ENCODE assay signal across 10 mouse cellular contexts in genomic region chr6:136486801-136487553, GRCm38 (mm10). TPM values are rescaled to one million over a fixed set of nuclear protein-coding genes. Genes with fewer than 3 reads are reported as not detected.
A peak's percentile ranks its signal among the peaks of the same experiment; 100 is the strongest.
DNase-seq lines count a peak whose midpoint lies in the region; ATAC-seq and TF ChIP-seq lines count a peak whose summit lies in the region.
"Had no signal": no experiment of that assay in that cellular context is flagged by ENCODE, and none has a peak within 500 bp of the region (broad histone marks: within the 10 kb centered on the region; RNA-seq: fewer than 3 reads in every experiment).

No protein-coding gene starts in this region.

- peaks cover 4% of the 10 kb centered on the region; the same call in 1 of the 2 replicates for H3K4me1 ChIP-seq in heart, embryonic 16.5 days (ENCODE audit: control insufficient read depth, insufficient read depth, low read length)
- H3K4me1 ChIP-seq in embryonic facial prominence, embryonic 13.5 days = no peaks in the 10 kb centered on the region
- H3K4me1 ChIP-seq in intestine, embryonic 15.5 days (replicated peaks) = no peaks in the 10 kb centered on the region
- H3K4me1 ChIP-seq in midbrain, postnatal 0 days (ENCODE audit: insufficient read depth, low read length) = no peaks in the 10 kb centered on the region
- H3K4me1 ChIP-seq in cerebellum, adult 2 months (ENCODE audit: control insufficient read depth, insufficient read depth, low read length) = no peaks in the 10 kb centered on the region

- H3K4me2 ChIP-seq in heart, embryonic 16.5 days (ENCODE audit: low read depth, low read length) = peak overlapping the region; percentile 59
- peak overlapping the region; percentile 50 for H3K4me2 ChIP-seq in embryonic facial prominence, embryonic 13.5 days
- peak overlapping the region; percentile 47 for H3K4me2 ChIP-seq in intestine, embryonic 15.5 days (replicated peaks)
- H3K4me2 ChIP-seq in midbrain, postnatal 0 days (ENCODE audit: low read depth, low read length, poor library complexity, severe bottlenecking) = 0 out of 2 replicates have a peak overlapping the region, but pooled peaks have one; percentile 28

- TF ChIP-seq POLR2A in cerebellum, adult 2 months (IDR thresholded peaks at IDR 0.05; ENCODE audit: borderline replicate concordance, insufficient read depth, low read length) = no peak

- 0 out of 2 replicates have a peak, but pooled peaks have one; percentile 25 for ATAC-seq in heart, embryonic 16.5 days (replicated peaks; ENCODE audit: extremely low read depth, insufficient read depth, low FRiP score)
- ATAC-seq in embryonic facial prominence, embryonic 13.5 days (ENCODE audit: insufficient number of reproducible peaks, insufficient read depth, low FRiP score, low TSS enrichment, low read depth) = no peak
- ATAC-seq in intestine, embryonic 15.5 days = peak; percentile 60
- no peak; the same call in 1 of the 2 replicates for ATAC-seq in midbrain, postnatal 0 days (ENCODE audit: low FRiP score)

- no peak for DNase-seq in heart, adult 9 months (ENCODE audit: low spot score in 2 of 2)
- no peak for DNase-seq in midbrain, postnatal 0 days (ENCODE audit: low spot score)
- no peak for DNase-seq in MN1 (ENCODE audit: low spot score)
- no peak for DNase-seq in cerebellum, adult 2 months
- no peak for DNase-seq in layer of hippocampus, postnatal 25 days (ENCODE audit: extremely low spot score in 1 of 2, low spot score in 1 of 2)
- DNase-seq: right cerebral cortex, postnatal 25 days had no signal

- TF ChIP-seq CTCF in midbrain, postnatal 0 days (IDR thresholded peaks at IDR 0.05) = no peak
- TF ChIP-seq CTCF in cerebellum, adult 2 months (IDR thresholded peaks at IDR 0.05; ENCODE audit: borderline replicate concordance, insufficient read depth, low read depth, low read length) = no peak

- 49% methylated on average over 36 of the region's 36 CpGs for WGBS in heart, embryonic 16.5 days
- 53% methylated on average over 36 of the region's 36 CpGs for WGBS in embryonic facial prominence, embryonic 13.5 days
- 59% methylated on average over 36 of the region's 36 CpGs for WGBS in intestine, embryonic 15.5 days
- WGBS in midbrain, postnatal 0 days = 57% methylated on average over 36 of the region's 36 CpGs
- WGBS in cerebellum, adult 2 months = 55% methylated on average over 36 of the region's 36 CpGs

- no peaks in the 10 kb centered on the region for H3K27me3 ChIP-seq in heart, embryonic 16.5 days (ENCODE audit: control insufficient read depth, insufficient read depth, low read length)
- H3K27me3 ChIP-seq in embryonic facial prominence, embryonic 13.5 days = no peaks in the 10 kb centered on the region
- no peaks in the 10 kb centered on the region for H3K27me3 ChIP-seq in intestine, embryonic 15.5 days (replicated peaks)
- H3K27me3 ChIP-seq in midbrain, postnatal 0 days (ENCODE audit: insufficient read depth, low read length) = no peaks in the 10 kb centered on the region
- H3K27me3 ChIP-seq in cerebellum, adult 2 months (ENCODE audit: control insufficient read depth, insufficient read depth, low read length) = no peaks in the 10 kb centered on the region

- H3K9ac ChIP-seq in heart, embryonic 16.5 days (ENCODE audit: low read length) = peak overlapping the region; percentile 54
- peak overlapping the region; percentile 55; the same call in 1 of the 2 replicates for H3K9ac ChIP-seq in embryonic facial prominence, embryonic 13.5 days
- no peak overlapping the region for H3K9ac ChIP-seq in intestine, embryonic 15.5 days
- H3K9ac ChIP-seq in midbrain, postnatal 0 days (replicated peaks; ENCODE audit: low read length, poor library complexity, severe bottlenecking) = no peak overlapping the region

- H3K4me3 ChIP-seq in heart, embryonic 16.5 days (ENCODE audit: low read length) = peak overlapping the region; percentile 24
- peak overlapping the region; percentile 20; the same call in 1 of the 2 replicates for H3K4me3 ChIP-seq in embryonic facial prominence, embryonic 13.5 days
- no peak overlapping the region for H3K4me3 ChIP-seq in intestine, embryonic 15.5 days (replicated peaks)
- H3K4me3 ChIP-seq in midbrain, postnatal 0 days (ENCODE audit: low read depth, low read length) = 0 out of 2 replicates have a peak overlapping the region, but pooled peaks have one; percentile 9
- H3K4me3 ChIP-seq in cerebellum, adult 2 months (replicated peaks; ENCODE audit: insufficient read depth, low read depth, low read length) = no peak overlapping the region

- H3K27ac ChIP-seq in heart, embryonic 16.5 days (ENCODE audit: low read length) = no peak overlapping the region
- no peak overlapping the region for H3K27ac ChIP-seq in embryonic facial prominence, embryonic 13.5 days
- H3K27ac ChIP-seq in intestine, embryonic 15.5 days = no peak overlapping the region
- H3K27ac ChIP-seq in midbrain, postnatal 0 days (ENCODE audit: low read depth, low read length) = no peak overlapping the region
- no peak overlapping the region for H3K27ac ChIP-seq in cerebellum, adult 2 months (ENCODE audit: insufficient read depth, low read length)

- H3K36me3 ChIP-seq in heart, embryonic 16.5 days (ENCODE audit: control insufficient read depth, insufficient read depth) = no peaks in the 10 kb centered on the region
- H3K36me3 ChIP-seq in embryonic facial prominence, embryonic 13.5 days = no peaks in the 10 kb centered on the region
- H3K36me3 ChIP-seq in intestine, embryonic 15.5 days = no peaks in the 10 kb centered on the region
- H3K36me3 ChIP-seq in midbrain, postnatal 0 days (ENCODE audit: insufficient read depth, low read length) = no peaks in the 10 kb centered on the region
- H3K36me3 ChIP-seq: G1E had no signal

- H3K9me3 ChIP-seq in heart, embryonic 16.5 days (replicated peaks; ENCODE audit: control insufficient read depth, low read length) = peaks cover 2% of the 10 kb centered on the region; the same call in 1 of the 2 replicates
- H3K9me3 ChIP-seq in embryonic facial prominence, embryonic 13.5 days = peaks cover 6% of the 10 kb centered on the region; the same call in 1 of the 2 replicates
- H3K9me3 ChIP-seq in intestine, embryonic 15.5 days = no peaks in the 10 kb centered on the region
- no peaks in the 10 kb centered on the region for H3K9me3 ChIP-seq in midbrain, postnatal 0 days (ENCODE audit: low read length)
- H3K9me3 ChIP-seq: G1E had no signal

RNA-seq across cellular contexts. Expression of gene Atf7ip, which starts 19.0 kb away (rescaled TPM):
- 27.9 and 31.4 TPM in 2 replicates for polyA plus RNA-seq in heart, embryonic 16.5 days (2015; fragmentation: Nextera tagmentation; extraction: Ambion mirVana)
- polyA plus RNA-seq in embryonic facial prominence, embryonic 13.5 days (2015; fragmentation: Nextera tagmentation; extraction: Ambion mirVana) = 39.0 and 56.3 TPM in 2 replicates
- polyA plus RNA-seq in intestine, embryonic 15.5 days (2015; fragmentation: Nextera tagmentation; extraction: Ambion mirVana) = 24.1 and 25.4 TPM in 2 replicates
- 43.1 and 55.2 TPM in 2 replicates for total RNA-seq in midbrain, postnatal 0 days (2014; rRNA removed)
- polyA plus RNA-seq in midbrain, postnatal 0 days (2015; fragmentation: Nextera tagmentation; extraction: Ambion mirVana) = 18.9 and 28.7 TPM in 2 replicates
- 70.5 and 83.0 TPM in 2 replicates for polyA plus RNA-seq in cerebellum, adult 2 months (2012; rRNA removed)
- total RNA-seq in layer of hippocampus, postnatal 25 days (2021) = 100 to 1,000 TPM; 105 to 131 TPM

Comparison
In these comparisons a context has a peak if more than half of its experiments do, and no peak if none do; other contexts are left out.
1. ATAC-seq: peak in heart, embryonic 16.5 days (single experiment) and intestine, embryonic 15.5 days (single experiment); none in embryonic facial prominence, embryonic 13.5 days (single experiment) and midbrain, postnatal 0 days (single experiment).
2. H3K4me3 ChIP-seq: peak in heart, embryonic 16.5 days (single experiment), embryonic facial prominence, embryonic 13.5 days (single experiment) and midbrain, postnatal 0 days (single experiment); none in intestine, embryonic 15.5 days (single experiment) and cerebellum, adult 2 months (single experiment).
3. H3K9ac ChIP-seq: peak in heart, embryonic 16.5 days (single experiment) and embryonic facial prominence, embryonic 13.5 days (single experiment); none in intestine, embryonic 15.5 days (single experiment) and midbrain, postnatal 0 days (single experiment).
4. Peak in every context shown above with its lines, with median percentiles within 50 percentile points of each other: H3K4me2 ChIP-seq.